Mouse (Mus musculus) erythroblast, embryonic 14.5 days (primary cell): Measurements from ENCODE around the gene Hdac8. TPM values are rescaled to one million over a fixed set of nuclear protein-coding genes. Genes with fewer than 3 reads are reported as not detected.

Source experiments
- H3K27me3 ChIP-seq: 2 replicates; pipeline ENCODE4 v1.6.1; 2012; ENCODE audit warnings: inconsistent platforms; ENCODE audit not compliant: control insufficient read depth
- H3K36me3 ChIP-seq: 2 replicates; pipeline ENCODE4 v1.6.1; 2012; ENCODE audit warnings: mild to moderate bottlenecking, inconsistent platforms; ENCODE audit not compliant: control insufficient read depth
- H3K4me1 ChIP-seq: 2 replicates; pipeline ENCODE4 v1.6.1; 2012; ENCODE audit warnings: inconsistent platforms; ENCODE audit not compliant: control insufficient read depth
- H3K4me3 ChIP-seq: replicated peaks from 2 replicates; pipeline ENCODE3; 2012; ENCODE audit warnings: moderate library complexity, mild to moderate bottlenecking, inconsistent platforms
- H3K9me3 ChIP-seq: 2 replicates; pipeline ENCODE4 v1.6.1; 2012; ENCODE audit warnings: low read length, inconsistent platforms, mixed read lengths; ENCODE audit not compliant: control insufficient read depth
- GATA1 ChIP-seq: IDR thresholded peaks from 2 replicates; pipeline ENCODE4 v1.6.1; 2012; ENCODE audit warnings: low read length, inconsistent platforms, mixed read lengths
- TAL1 ChIP-seq: IDR thresholded peaks from 3 replicates; pipeline ENCODE4 v1.6.1; 2012; ENCODE audit warnings: low read length, inconsistent platforms, mixed read lengths
- polyA plus RNA-seq: library from polyadenylated mRNA; stranded (reverse); fragments of >175 nt; gene quantifications from 2 replicates; pipeline ENCODE4 v1.2.3, GENCODE M21; 2012

Hdac8 gene
- polyA plus RNA-seq, 1 experiment: 0.10 TPM

- TF ChIP-seq GATA1 (no peak), TAL1 (no peak)
- no peaks in the 10 kb centered on the region for H3K36me3 ChIP-seq
- H3K9me3 ChIP-seq: no peaks in the 10 kb centered on the region
- H3K4me1 ChIP-seq: no peaks in the 10 kb centered on the region
- 0 out of 2 replicates have a peak, but pooled peaks cover 2% of the 10 kb centered on the region for H3K27me3 ChIP-seq
- no peak overlapping the region for H3K4me3 ChIP-seq
These were observed 155.1 kb downstream of the Hdac8 start for GRCm38 (mm10) chrX:102349843-102350731.

GRCm38 (mm10) chrX:102348886-102349486, 156.2 kb downstream of the Hdac8 start:
- TF ChIP-seq TAL1 (no peak), GATA1 (no peak)
- H3K27me3 ChIP-seq: 0 out of 2 replicates have a peak, but pooled peaks cover 2% of the 10 kb centered on the region
- no peaks in the 10 kb centered on the region for H3K9me3 ChIP-seq
- H3K4me1 ChIP-seq: no peaks in the 10 kb centered on the region
- H3K36me3 ChIP-seq: no peaks in the 10 kb centered on the region
- no peak overlapping the region for H3K4me3 ChIP-seq

- 0 out of 2 replicates have a peak, but pooled peaks cover 2% of the 10 kb centered on the region for H3K27me3 ChIP-seq
- no peaks in the 10 kb centered on the region for H3K9me3 ChIP-seq
- no peak overlapping the region for H3K4me3 ChIP-seq
- TF ChIP-seq GATA1 (no peak), TAL1 (no peak)
- no peaks in the 10 kb centered on the region for H3K4me1 ChIP-seq
- no peaks in the 10 kb centered on the region for H3K36me3 ChIP-seq
These were observed 163.5 kb downstream of the Hdac8 start for GRCm38 (mm10) chrX:102341688-102342087.

DNA sequence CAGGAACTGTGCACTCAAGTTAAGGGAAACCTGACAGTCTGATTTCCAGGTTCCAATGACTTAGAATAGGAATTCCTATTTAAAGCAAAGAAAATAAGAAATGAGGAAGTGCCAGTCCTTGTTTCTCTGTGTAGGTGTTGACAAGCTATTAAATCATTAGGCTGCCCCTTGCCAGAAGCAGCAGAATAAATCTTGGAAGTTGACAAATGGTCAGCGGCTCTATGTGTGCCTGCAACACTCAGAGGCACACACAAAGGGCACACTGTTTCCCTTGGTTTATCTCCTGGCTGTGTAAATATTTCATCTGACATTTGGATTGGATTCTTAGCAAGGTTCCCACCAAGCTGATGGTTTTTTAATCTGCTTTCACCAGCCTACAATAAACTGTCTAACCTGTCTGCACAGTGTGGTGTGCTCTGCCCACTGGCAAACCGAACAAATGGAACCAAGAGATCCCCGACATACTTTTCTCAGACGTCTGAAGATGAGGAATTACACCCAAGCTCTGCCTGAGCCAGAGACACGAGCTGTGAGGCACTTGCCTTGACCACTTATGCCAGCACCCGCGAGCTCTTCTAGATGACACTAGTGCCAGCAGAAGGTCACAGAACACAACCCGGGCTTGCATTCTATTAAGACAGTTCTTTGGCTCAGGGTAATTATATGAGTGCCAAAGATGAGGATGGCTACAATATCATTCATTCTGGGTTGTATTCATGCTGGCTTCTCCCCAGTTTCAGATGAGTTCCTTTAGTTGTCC, 165.6 kb downstream of the Hdac8 start:
- H3K27me3 ChIP-seq: no peaks in the 10 kb centered on the region
- no peaks in the 10 kb centered on the region for H3K36me3 ChIP-seq
- H3K9me3 ChIP-seq: no peaks in the 10 kb centered on the region
- TF ChIP-seq GATA1: no peak
- H3K4me3 ChIP-seq: no peak overlapping the region
- H3K4me1 ChIP-seq: no peaks in the 10 kb centered on the region

DNA sequence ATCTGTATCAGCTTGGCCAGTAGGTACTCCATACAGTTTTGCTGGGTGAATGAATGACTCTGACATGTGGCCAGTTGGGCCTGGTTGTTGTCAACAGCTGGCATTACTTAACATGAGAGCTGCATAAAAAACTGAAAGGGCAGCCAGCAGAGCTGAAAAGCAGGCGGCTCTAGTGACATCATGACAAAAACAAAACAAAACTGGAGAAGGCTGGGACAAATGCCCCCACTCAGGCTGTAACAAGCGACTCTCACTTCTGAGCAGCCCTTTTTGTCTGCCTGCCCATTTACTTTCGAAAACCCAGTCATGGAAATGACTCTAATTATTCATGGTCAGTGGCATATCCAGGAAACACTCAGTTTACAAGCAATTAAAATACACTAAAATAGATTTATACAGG, 185.5 kb downstream of the Hdac8 start:
- Histone ChIP-seq H3K36me3 (no peaks in the 10 kb centered on the region), H3K9me3 (no peaks in the 10 kb centered on the region), H3K27me3 (no peaks in the 10 kb centered on the region; the same call in 1 of the 2 replicates), H3K4me3 (no peak overlapping the region), H3K4me1 (peaks cover 30% of the 10 kb centered on the region)
- TF ChIP-seq GATA1 (no peak), TAL1 (no peak)

DNA sequence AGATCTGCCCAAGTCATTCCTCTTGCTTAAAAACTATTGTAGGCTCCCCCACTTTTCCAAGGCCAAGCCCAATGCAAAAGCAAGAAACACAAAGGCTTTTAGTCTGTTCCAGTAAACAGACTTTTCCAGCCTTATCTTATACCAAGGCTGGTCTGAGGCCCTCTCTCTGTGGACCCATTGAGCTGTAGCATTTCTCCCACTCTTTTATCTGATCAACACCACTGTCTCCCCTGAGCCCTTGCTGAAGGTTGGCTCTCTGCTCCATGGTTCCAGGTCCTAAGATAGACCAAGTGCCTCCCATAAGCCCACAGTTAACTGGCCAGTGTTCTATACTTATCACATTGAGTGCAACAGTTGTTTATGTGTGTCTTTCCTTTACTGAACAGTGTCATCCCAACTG, 185.9 kb downstream of the Hdac8 start:
- no peaks in the 10 kb centered on the region for H3K36me3 ChIP-seq
- H3K27me3 ChIP-seq: no peaks in the 10 kb centered on the region; the same call in 1 of the 2 replicates
- TF ChIP-seq TAL1 (no peak), GATA1 (no peak)
- H3K9me3 ChIP-seq: no peaks in the 10 kb centered on the region
- peaks cover 30% of the 10 kb centered on the region for H3K4me1 ChIP-seq
- H3K4me3 ChIP-seq: no peak overlapping the region

DNA sequence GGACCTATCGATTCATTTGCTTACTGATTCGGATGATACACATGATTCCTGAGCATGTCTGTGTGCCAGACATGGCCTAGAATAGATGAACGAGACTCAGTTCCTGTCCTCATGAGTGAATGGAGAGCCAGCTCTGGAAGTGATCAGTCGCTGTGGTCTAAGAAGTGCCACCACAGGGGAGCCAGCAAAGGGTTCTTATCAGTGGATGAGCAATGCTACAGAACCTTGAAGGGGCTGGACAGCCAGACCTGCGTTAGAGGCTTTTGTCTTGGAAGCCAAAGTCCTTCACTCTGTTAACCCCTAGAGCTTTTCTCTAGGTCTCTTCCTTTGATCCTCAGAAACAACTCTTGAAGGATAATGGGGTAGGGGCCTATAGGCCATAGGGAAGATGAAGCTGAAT, 186.4 kb downstream of the Hdac8 start:
- H3K9me3 ChIP-seq: no peaks in the 10 kb centered on the region
- H3K36me3 ChIP-seq: no peaks in the 10 kb centered on the region
- H3K4me1 ChIP-seq: peaks cover 26% of the 10 kb centered on the region
- H3K27me3 ChIP-seq: no peaks in the 10 kb centered on the region; the same call in 1 of the 2 replicates
- TF ChIP-seq GATA1 (no peak), TAL1 (no peak)
- H3K4me3 ChIP-seq: no peak overlapping the region

- no peak for TF ChIP-seq TAL1
- TF ChIP-seq GATA1: no peak
- H3K9me3 ChIP-seq: no peaks in the 10 kb centered on the region
- no peak overlapping the region for H3K4me3 ChIP-seq
- peaks cover 14% of the 10 kb centered on the region for H3K27me3 ChIP-seq
- H3K36me3 ChIP-seq: no peaks in the 10 kb centered on the region
- peaks cover 2% of the 10 kb centered on the region; the same call in 1 of the 2 replicates for H3K4me1 ChIP-seq
These were observed 194.0 kb downstream of the Hdac8 start for GRCm38 (mm10) chrX:102311119-102311518.

GRCm38 (mm10) chrX:102307511-102307910, 197.6 kb downstream of the Hdac8 start:
- H3K36me3 ChIP-seq: no peaks in the 10 kb centered on the region
- peaks cover 15% of the 10 kb centered on the region for H3K27me3 ChIP-seq
- TF ChIP-seq GATA1 (no peak), TAL1 (no peak)
- H3K4me3 ChIP-seq: no peak overlapping the region
- no peaks in the 10 kb centered on the region for H3K9me3 ChIP-seq
- H3K4me1 ChIP-seq: peaks cover 5% of the 10 kb centered on the region
